Mouse (Mus musculus) stomach, postnatal 0 days (tissue): Measurements from ENCODE around the gene Mettl1. TPM values are rescaled to one million over a fixed set of nuclear protein-coding genes. Genes with fewer than 3 reads are reported as not detected.

ENCODE experiments used
- ATAC-seq: fragments of 200-750 bp; cut with Nextera tagmentation; 2 replicates; pipeline ENCODE4 v1.8.0; 2017; ENCODE audit not compliant: low FRiP score, low TSS enrichment
- DNase-seq: peaks from one replicate; pipeline ENCODE4 v3.0.0-alpha.2; 2016; ENCODE audit warnings: low spot score
- H3K27ac ChIP-seq: fragments of 300-500 bp; sonication (generic); replicated peaks from 2 replicates; pipeline ENCODE4 v1.5.1; 2014; ENCODE audit warnings: mild to moderate bottlenecking, control low read depth
- H3K27me3 ChIP-seq: fragments of 300-500 bp; sonication (generic); 2 replicates; pipeline ENCODE4 v1.6.1; 2014; ENCODE audit warnings: low read length; ENCODE audit not compliant: control insufficient read depth, insufficient read depth
- H3K36me3 ChIP-seq: fragments of 300-500 bp; sonication (generic); 2 replicates; pipeline ENCODE4 v1.6.1; 2014; ENCODE audit warnings: low read length, mixed read lengths; ENCODE audit not compliant: control insufficient read depth, insufficient read depth
- H3K4me1 ChIP-seq: fragments of 300-500 bp; sonication (generic); replicated peaks from 2 replicates; pipeline ENCODE4 v1.6.1; 2014; ENCODE audit warnings: antibody characterized with exemption; ENCODE audit not compliant: control insufficient read depth, insufficient read depth
- H3K4me2 ChIP-seq: fragments of 300-500 bp; sonication (generic); replicated peaks from 2 replicates; pipeline ENCODE4 v1.6.1; 2014; ENCODE audit warnings: low read depth, mild to moderate bottlenecking, control low read depth, moderate library complexity
- H3K4me3 ChIP-seq: fragments of 300-500 bp; sonication (generic); 2 replicates; pipeline ENCODE4 v1.5.1; 2014; ENCODE audit warnings: low read depth, low read length, control low read depth
- H3K9ac ChIP-seq: fragments of 300-500 bp; sonication (generic); 2 replicates; pipeline ENCODE4 v1.6.1; 2014; ENCODE audit warnings: mild to moderate bottlenecking, low read length, control low read depth, mixed read lengths
- H3K9me3 ChIP-seq: fragments of 300-500 bp; sonication (generic); 2 replicates; pipeline ENCODE4 v1.6.1; 2016; ENCODE audit warnings: low read length; ENCODE audit not compliant: control insufficient read depth
- CTCF ChIP-seq: IDR thresholded peaks from 2 replicates; pipeline ENCODE4 v1.5.1; 2016; ENCODE audit warnings: antibody characterized with exemption, low read depth, mild to moderate bottlenecking, moderate library complexity
- EP300 ChIP-seq: optimal IDR thresholded peaks from 2 replicates; pipeline ENCODE3; 2016; ENCODE audit warnings: antibody characterized with exemption
- WGBS: fragments of 180-500 bp; shearing (Covaris S2); extraction: QIAGEN DNeasy Blood & Tissue Kit; methylation state at CpG from one replicate; pipeline ENCODE4 v1.1.7; 2014; 5-methylcytosine and 5-hydroxymethylcytosine counted together
- polyA plus RNA-seq: library from polyadenylated mRNA; unstranded; fragments of >200 nt; fragmentation: Nextera tagmentation; extraction: Ambion mirVana; gene quantifications from 2 replicates; pipeline ENCODE4 v1.2.1, GENCODE M21; 2015

Gene Mettl1
- polyA plus RNA-seq, 1 experiment from 2014 or later, result 36.8 TPM

DNA sequence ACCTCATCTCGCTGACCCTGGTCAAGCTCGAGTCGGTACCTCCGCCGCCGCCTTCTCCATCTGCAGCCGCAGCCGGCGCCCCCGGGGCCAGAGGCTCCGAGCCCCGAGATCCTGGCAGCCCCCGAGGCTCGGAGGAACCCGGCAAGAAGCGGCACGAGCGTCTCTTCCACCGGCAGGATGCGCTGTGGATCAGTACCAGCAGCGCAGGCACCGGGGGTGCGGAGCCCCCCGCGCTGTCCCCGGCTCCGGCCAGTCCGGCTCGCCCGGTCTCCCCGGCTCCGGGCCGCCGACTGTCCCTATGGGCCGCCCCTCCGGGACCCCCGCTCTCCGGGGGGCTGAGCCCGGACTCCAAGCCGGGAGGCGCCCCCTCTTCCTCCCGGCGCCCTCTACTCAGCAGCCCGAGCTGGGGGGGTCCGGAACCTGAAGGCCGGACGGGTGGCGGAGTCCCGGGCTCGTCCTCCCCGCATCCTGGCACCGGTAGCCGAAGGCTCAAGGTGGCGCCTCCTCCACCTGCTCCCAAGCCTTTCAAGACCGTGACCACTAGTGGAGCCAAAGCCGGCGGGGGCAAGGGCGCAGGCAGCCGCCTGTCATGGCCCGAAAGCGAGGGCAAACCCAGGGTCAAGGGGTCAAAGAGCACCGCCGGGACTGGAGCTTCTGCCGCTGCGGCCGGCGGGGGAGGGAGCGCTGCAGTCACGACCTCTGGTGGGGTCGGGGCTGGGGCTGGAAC, 38.6 kb downstream of the Mettl1 start:
- Histone ChIP-seq H3K9ac (peak overlapping the region; percentile 38), H3K4me2 (peak overlapping the region; percentile 70), H3K9me3 (no peaks in the 10 kb centered on the region), H3K36me3 (no peaks in the 10 kb centered on the region), H3K4me3 (peak overlapping the region; percentile 49), H3K27ac (no peak overlapping the region), H3K4me1 (no peaks in the 10 kb centered on the region; the same call in 1 of the 2 replicates), H3K27me3 (peaks cover 5% of the 10 kb centered on the region)
- TF ChIP-seq EP300, result no peak
- TF ChIP-seq CTCF, result peak; percentile 56
- 3% methylated on average over 54 of the region's 70 CpGs for WGBS
- DNase-seq (no peak), ATAC-seq (0 out of 2 replicates have a peak, but pooled peaks have one; percentile 5)

DNA sequence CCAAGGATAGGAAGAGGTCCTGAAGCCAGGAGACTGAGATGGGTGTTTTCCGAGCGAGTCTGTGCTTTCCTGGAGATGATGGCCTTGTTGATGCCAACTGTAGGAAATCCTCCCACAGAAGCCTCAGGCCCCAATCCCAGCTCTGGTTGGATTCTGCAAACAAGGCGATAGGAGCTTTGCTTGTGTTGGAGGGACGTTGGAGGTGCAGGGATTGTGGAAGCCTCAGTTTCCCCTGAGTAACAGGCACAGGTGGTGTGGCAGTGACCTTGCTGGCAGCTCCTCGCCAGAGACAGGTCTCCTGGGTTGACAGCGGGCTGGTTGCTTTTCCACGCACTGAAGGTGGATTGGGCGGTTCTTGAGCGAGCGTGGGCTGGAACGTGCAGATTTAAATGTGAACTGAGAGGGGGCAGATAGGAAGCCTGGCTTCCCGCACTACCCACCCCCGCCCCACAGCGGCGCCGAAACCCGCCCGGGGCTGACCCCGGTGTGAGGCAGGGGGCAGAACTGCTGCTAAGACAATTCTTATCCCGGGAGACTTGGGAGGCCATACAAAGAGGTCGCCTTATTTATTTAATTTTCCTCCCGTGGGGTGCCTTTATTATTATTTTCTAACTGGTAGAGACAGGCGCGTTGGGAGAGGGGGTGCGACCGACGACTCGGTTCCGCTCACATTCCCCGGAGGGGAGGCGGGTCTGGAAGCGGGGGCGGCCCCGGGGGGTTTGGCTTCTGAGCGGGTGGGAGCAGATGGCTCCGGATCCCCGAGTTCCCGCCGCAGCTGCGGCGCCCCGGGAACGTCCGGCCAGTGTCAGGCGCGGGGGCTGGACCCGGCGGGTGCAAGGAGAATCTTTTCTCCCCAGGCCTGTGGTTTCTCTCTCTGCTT, 39.9 kb downstream of the Mettl1 start:
- H3K27me3 ChIP-seq, result peaks cover 5% of the 10 kb centered on the region
- TF ChIP-seq EP300 (no peak), CTCF (0 out of 2 replicates have a peak, but pooled peaks have one; percentile 6)
- 8% methylated on average over 48 of the region's 48 CpGs for whole genome bisulfite sequencing
- H3K36me3 ChIP-seq, result no peaks in the 10 kb centered on the region
- H3K9ac ChIP-seq, result no peak overlapping the region; the same call in 1 of the 2 replicates
- no peak for DNase-seq
- H3K4me2 ChIP-seq, result peak overlapping the region; percentile 51
- no peak for ATAC-seq
- no peaks in the 10 kb centered on the region for H3K9me3 ChIP-seq
- peak overlapping the region; percentile 29 for H3K4me3 ChIP-seq
- no peaks in the 10 kb centered on the region; the same call in 1 of the 2 replicates for H3K4me1 ChIP-seq
- no peak overlapping the region for H3K27ac ChIP-seq

DNA sequence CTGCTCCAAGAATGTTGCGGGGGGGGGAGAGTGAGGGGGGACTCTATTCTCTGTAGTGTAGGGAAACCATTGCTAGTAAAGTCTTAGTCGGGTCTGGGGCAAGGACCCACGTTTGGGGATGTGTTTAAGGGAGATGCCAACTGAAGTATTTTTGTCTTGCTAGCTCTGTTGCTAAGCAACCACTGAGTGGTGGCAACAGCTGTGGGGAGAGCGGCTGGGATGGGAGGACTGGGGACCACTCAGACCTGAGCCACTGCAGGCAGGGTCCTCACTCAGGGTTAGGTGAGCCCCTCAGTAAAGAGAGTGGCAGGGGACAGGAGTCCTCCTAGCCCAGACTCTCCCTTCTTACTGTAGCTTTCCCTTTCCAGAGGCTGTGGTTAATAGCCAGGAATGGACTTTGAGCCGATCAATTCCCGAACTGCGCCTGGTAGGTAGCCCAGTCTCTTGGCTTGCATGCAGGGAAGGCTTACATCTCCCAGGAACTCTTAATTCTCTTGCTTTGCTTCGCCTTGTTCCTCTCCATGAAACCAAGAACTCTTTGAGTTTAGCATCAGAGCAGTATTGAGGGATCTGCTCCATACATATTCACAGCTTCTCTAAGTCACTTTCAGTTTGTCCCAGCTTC, 40.9 kb downstream of the Mettl1 start:
- H3K9me3 ChIP-seq, result no peaks in the 10 kb centered on the region
- WGBS, result 25% methylated on average over 8 of the region's 8 CpGs
- peaks cover 5% of the 10 kb centered on the region for H3K27me3 ChIP-seq
- no peak overlapping the region for H3K9ac ChIP-seq
- H3K4me1 ChIP-seq, result no peaks in the 10 kb centered on the region; the same call in 1 of the 2 replicates
- no peak overlapping the region for H3K4me2 ChIP-seq
- H3K36me3 ChIP-seq, result no peaks in the 10 kb centered on the region
- no peak for TF ChIP-seq CTCF
- no peak for TF ChIP-seq EP300
- H3K4me3 ChIP-seq, result peak overlapping the region; percentile 29; the same call in 1 of the 2 replicates
- H3K27ac ChIP-seq, result no peak overlapping the region
- ATAC-seq (no peak), DNase-seq (no peak)

DNA sequence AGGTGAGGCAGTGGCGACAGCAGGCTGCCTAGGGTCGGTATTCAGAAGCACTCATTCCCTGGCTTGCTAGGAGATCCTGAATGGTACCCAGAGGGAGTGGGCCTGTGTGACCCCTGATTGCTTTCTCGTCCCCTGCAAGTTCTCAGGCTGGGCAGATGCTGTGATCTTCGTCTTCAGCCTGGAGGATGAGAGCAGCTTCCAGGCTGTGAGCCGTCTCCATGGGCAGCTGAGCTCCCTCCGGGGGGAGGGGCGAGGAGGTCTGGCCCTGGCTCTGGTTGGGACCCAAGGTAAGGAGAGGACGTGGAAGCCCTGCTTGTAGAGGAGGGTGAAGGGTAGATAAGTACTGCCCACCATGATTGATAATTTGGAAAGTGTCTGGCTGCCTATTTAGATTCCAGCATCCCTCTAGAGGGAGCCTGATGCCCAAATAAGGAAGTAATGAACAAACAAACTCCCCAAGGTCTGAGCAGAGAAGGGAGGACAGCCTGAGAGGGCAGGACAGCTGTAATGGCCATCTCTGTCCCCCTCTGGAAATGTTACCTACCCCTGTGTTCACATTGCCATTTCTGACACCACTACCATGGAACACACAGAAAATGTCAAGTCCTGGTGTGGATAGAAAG, 42.2 kb downstream of the Mettl1 start:
- H3K27ac ChIP-seq, result no peak overlapping the region
- peak; percentile 38 for TF ChIP-seq CTCF
- no peak for TF ChIP-seq EP300
- WGBS, result 29% methylated on average over 8 of the region's 8 CpGs
- no peak for DNase-seq
- H3K9me3 ChIP-seq, result no peaks in the 10 kb centered on the region
- no peaks in the 10 kb centered on the region for H3K36me3 ChIP-seq
- H3K4me1 ChIP-seq, result no peaks in the 10 kb centered on the region; the same call in 1 of the 2 replicates
- ATAC-seq, result no peak
- peaks cover 5% of the 10 kb centered on the region for H3K27me3 ChIP-seq
- H3K9ac ChIP-seq, result no peak overlapping the region
- H3K4me2 ChIP-seq, result no peak overlapping the region
- H3K4me3 ChIP-seq, result no peak overlapping the region

DNA sequence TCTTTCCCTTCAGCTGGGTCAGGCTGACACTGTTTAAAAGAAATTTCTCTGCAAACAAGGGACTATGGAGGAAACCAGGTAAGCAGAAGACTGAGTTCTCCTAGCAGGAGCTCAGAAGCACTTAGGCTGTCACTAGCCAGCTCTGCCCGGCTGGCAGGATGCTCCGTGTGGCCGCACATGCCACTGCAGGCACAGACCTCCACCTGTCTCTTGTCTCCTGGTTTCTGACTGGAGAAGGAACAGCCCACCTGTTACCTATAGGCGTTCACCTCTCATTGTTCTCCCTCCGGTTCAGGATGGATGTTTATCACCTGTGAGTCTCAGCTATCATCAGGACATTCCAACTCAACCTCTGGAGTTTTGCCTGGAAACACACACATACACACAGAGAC, 42.7 kb downstream of the Mettl1 start:
- H3K4me3 ChIP-seq, result no peak overlapping the region
- 26% methylated on average over 5 of the region's 5 CpGs for WGBS
- DNase-seq, result no peak
- H3K9ac ChIP-seq, result no peak overlapping the region
- TF ChIP-seq EP300, result no peak
- TF ChIP-seq CTCF, result no peak
- H3K4me2 ChIP-seq, result no peak overlapping the region
- no peaks in the 10 kb centered on the region for H3K9me3 ChIP-seq
- H3K27ac ChIP-seq, result no peak overlapping the region
- peaks cover 5% of the 10 kb centered on the region for H3K27me3 ChIP-seq
- H3K4me1 ChIP-seq, result no peaks in the 10 kb centered on the region; the same call in 1 of the 2 replicates
- ATAC-seq, result no peak
- no peaks in the 10 kb centered on the region for H3K36me3 ChIP-seq
